Mouse (Mus musculus) urinary bladder, postnatal 4 days (tissue): Measurements from ENCODE around the gene Rapgef5.

Experiments used
- DNase-seq, 2 experiments: peaks; one replicate each; pipeline ENCODE4 v3.0.0; 2021 to 2022; ENCODE audit warnings: low spot score in 2 of 2

The Rapgef5 gene

DNA sequence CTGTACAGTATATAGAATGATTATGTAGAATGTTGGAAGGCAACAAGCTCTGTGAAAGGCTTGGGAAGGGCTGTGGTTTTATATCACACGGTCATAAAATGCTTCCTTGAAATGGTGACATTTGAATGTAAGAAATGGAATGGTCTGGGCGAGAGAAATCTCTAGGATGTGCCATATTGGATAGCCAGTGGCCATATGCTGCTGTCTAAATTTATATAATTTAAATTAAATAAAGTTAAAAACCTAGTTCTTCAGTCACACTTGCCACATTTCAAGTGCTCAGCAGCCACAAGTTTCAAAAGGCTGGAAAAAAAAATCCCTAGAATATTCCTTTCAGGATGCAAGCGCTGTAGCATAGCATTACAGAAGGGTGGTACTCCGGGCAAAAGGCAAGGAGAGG is 14.8 kb downstream of the Rapgef5 start:
- DNase-seq: no peak

GRCm38 (mm10) chr12:117533176-117534086 is 17.2 kb downstream of the Rapgef5 start:
- DNase-seq: peak in 1 of 2 experiments; percentile 61

GRCm38 (mm10) chr12:117534087-117534751 is 17.9 kb downstream of the Rapgef5 start:
- peak; percentile 42 to 61 for DNase-seq

GRCm38 (mm10) chr12:117540352-117540751 is 24.1 kb downstream of the Rapgef5 start:
- no peak for DNase-seq

DNA sequence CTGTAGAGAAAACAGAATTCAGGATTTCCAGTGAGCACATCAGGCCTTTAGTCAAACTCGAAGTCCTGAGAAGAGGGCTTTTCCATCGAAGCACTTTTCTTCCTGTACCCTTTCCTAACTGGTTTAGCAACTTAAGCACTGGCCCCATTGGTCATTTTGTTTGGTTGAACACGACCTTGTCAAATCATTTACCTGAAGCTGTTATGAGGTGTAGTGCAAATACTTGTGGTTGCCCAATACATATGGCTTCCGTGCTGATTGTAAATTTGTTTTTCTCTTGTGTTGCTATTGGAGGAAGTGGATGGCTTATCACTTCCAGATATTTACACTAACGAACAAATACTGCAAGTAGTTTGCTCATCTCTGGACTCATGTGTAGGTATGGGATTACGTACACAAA is 29.0 kb downstream of the Rapgef5 start:
- no peak for DNase-seq

- no peak for DNase-seq
Measured at GRCm38 (mm10) chr12:117553353-117553752, 37.1 kb downstream of the Rapgef5 start.

DNA sequence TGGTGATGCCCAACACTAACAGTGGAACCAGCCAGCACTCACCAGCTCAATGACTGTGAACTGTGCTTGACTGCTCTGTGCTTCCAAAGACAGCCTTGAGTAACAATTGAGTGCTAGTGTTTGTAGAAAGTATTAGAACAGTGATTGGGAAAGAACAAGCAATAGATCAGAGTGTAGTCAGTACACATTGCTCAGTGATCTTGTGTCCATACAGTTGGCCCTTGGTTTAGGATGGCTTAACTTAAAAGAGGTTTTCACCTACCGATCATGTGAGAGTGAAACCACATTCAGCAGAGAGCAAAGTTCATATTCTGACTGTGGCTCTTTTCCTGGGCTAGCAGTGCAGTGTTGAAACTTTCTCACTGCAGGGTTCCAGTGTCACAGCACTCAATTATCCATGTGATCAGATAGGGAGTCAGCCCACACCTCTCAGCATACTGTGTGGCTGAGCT is 38.4 kb downstream of the Rapgef5 start:
- no peak for DNase-seq

- peak in 1 of 2 experiments; percentile 18 for DNase-seq
Measured at GRCm38 (mm10) chr12:117560450-117560849, 44.2 kb downstream of the Rapgef5 start.

GRCm38 (mm10) chr12:117561411-117562059 is 45.3 kb downstream of the Rapgef5 start:
- no peak for DNase-seq

- DNase-seq: no peak
Measured at GRCm38 (mm10) chr12:117562085-117562484, 45.8 kb downstream of the Rapgef5 start.

DNA sequence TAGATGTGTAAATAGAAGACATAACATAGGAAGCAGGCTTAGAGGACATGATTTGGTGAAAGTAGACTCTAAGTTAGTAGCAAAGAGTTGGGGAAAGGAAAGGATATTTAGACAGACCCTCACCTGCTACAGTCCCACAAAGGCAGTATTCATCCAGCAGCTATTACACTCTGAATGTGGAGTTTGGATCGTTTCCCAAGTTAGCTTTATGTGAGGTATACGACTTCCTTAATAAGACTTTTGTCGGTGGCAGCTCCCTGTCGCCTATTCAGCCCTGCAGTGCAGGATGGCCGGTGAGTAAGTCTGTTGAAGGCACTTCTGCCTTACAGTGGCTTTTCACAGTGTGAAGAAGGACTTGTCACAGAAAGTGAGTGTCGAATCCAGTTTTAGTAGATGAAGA is 47.6 kb downstream of the Rapgef5 start:
- no peak for DNase-seq

GRCm38 (mm10) chr12:117566298-117566697 is 50.0 kb downstream of the Rapgef5 start:
- DNase-seq: no peak

- DNase-seq: no peak
Measured at GRCm38 (mm10) chr12:117569671-117570070, 53.4 kb downstream of the Rapgef5 start.

GRCm38 (mm10) chr12:117584256-117584655 is 68.0 kb downstream of the Rapgef5 start:
- no peak for DNase-seq

DNA sequence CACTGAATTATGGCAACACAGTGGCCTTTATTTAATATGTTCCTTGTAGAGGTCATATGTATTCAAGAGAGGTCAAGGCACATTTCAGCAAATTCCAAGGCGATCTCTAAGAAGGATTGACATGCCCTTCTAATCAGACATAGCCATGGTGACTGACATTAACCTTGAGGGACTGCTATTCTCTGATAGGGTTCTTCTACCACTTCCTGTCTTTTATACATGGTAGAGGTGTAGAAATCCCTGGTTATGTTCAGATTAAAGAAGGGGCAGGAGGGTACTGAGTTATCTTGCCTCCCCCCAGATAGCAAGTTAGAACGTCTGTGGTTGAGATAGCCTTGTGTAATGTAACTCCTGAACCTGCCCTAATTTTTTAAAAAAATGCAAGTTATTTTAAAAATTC is 69.1 kb downstream of the Rapgef5 start:
- no peak for DNase-seq

- DNase-seq: peak; percentile 53 to 63
Measured at GRCm38 (mm10) chr12:117586124-117586523, 69.8 kb downstream of the Rapgef5 start.

DNA sequence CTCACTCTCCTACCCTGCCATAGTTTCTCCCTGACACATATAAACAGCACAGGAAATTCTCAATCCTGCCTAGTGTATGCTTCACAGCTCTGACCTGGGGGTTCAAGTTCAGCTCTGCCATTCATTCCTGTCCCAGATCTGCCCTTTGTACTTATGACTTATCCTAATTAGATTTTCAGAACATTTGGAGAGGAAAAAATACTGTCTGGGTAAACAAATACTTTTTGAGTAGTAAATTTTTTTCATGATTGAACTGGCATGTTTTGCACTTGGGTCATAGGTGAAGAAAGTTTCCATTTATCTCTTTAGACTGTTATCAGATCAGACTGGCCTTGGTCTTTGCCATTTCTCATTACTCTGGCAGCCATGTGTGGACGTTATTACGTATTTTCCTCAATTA is 72.9 kb downstream of the Rapgef5 start:
- DNase-seq: no peak

DNA sequence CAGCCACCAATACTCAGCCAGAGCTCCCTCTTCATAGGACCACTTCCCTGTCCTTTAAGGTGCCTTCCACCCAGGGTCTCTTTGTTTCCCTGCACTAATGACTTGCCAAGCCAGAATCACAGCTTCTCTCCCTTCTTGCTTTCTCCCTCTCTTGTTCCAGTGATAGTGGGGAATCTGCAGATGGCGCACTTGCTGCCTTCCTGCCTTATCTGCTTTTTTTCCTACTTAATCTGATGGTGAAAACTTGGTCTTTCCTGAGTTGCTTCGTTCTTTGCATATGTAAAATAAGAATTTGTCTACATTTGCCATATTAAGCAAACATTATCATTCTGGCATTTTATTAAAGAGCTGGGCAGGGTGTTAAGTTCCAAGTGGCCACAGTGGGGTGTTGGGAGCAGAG is 75.7 kb downstream of the Rapgef5 start:
- DNase-seq: no peak

DNA sequence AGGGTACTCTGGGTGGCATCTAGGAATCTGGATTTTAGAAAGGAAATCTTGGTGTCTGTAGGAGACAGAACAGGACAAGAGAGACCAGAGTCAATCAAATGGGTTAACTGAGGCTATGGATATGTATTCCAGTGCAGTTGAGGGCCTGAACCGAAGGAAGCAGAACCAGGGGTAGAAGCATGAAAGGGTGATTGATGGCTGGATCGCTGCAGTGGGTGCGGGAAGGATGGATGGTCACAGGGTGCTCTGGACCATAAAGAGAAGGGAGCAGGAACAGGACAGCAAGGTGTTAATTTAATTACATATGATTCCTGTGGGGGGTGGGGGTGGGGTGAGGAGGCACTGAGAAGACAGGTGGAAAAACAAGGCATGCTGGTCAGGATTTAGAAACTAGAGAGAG is 76.3 kb downstream of the Rapgef5 start:
- no peak for DNase-seq

GRCm38 (mm10) chr12:117595179-117595578 is 78.9 kb downstream of the Rapgef5 start:
- DNase-seq: no peak

DNA sequence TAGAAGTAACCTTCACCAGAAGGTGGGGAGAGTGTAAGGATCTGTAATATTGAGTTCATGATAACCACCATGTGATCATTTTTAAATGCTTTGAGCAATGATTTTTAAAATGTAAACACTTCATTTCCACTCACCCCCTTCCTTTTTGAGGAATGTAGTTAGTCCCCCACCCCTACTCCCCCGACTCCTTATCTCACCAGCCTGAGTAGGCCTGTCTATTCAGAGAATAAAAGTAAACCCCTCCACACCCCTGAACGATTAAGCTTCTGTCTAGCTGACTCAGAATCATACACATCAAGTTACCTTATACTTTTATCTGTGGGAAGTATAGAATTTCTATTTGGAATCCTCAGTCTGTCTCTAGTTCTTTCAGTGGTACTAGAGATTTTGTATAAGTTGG is 81.9 kb downstream of the Rapgef5 start:
- no peak for DNase-seq

DNA sequence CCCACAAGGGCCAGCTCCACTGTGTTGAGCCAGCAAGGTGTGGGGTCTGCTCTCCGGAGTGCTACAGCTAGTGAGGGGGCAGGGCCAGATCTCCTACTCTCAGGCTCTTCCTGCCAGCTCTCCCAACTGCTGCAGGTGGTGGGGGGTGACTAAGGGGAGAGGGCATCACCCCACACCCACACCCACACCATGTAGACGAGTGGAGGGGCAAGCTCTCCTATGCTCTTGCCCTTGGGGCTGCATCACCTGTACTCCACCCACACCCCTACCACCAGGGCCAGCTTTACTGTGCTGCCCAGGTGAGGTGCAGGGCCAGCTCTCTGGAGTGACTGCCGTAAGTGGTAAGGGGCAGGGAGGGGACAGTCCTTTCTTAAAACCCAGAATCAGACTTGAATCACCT is 89.7 kb downstream of the Rapgef5 start:
- DNase-seq: no peak
